Mouse (Mus musculus) intestine, embryonic 16.5 days (tissue): ENCODE measurements around the gene Tbc1d30. TPM values are rescaled to one million over a fixed set of nuclear protein-coding genes. Genes with fewer than 3 reads are reported as not detected.

ENCODE experiments used
- ATAC-seq: fragments of 200-750 bp; cut with Nextera tagmentation; 2 replicates; pipeline ENCODE4 v1.8.0; 2017; ENCODE audit warnings: moderate TSS enrichment, moderate library complexity
- H3K27ac ChIP-seq: fragments of 300-500 bp; sonication (generic); 2 replicates; pipeline ENCODE4 v1.5.1; 2014; ENCODE audit warnings: mild to moderate bottlenecking, low read length
- H3K27me3 ChIP-seq: fragments of 300-500 bp; sonication (generic); replicated peaks from 2 replicates; pipeline ENCODE4 v1.6.1; 2014; ENCODE audit warnings: low read length, control low read depth, mixed read lengths; ENCODE audit not compliant: control insufficient read depth, insufficient read depth
- H3K36me3 ChIP-seq: fragments of 300-500 bp; sonication (generic); 2 replicates; pipeline ENCODE4 v1.6.1; 2014; ENCODE audit warnings: low read length, control low read depth; ENCODE audit not compliant: control insufficient read depth, insufficient read depth
- H3K4me1 ChIP-seq: fragments of 300-500 bp; sonication (generic); 2 replicates; pipeline ENCODE4 v1.6.1; 2014; ENCODE audit warnings: low read length, control low read depth, mixed read lengths; ENCODE audit not compliant: control insufficient read depth, insufficient read depth
- H3K4me2 ChIP-seq: fragments of 300-500 bp; sonication (generic); 2 replicates; pipeline ENCODE4 v1.6.1; 2014; ENCODE audit warnings: low read depth, low read length, control low read depth
- H3K4me3 ChIP-seq: fragments of 300-500 bp; sonication (generic); 2 replicates; pipeline ENCODE4 v1.5.1; 2014; ENCODE audit warnings: mild to moderate bottlenecking, low read length
- H3K9ac ChIP-seq: fragments of 300-500 bp; sonication (generic); 2 replicates; pipeline ENCODE4 v1.6.1; 2014; ENCODE audit warnings: low read depth, low read length
- H3K9me3 ChIP-seq: fragments of 300-500 bp; sonication (generic); 2 replicates; pipeline ENCODE4 v1.6.1; 2016; ENCODE audit warnings: low read length, control low read depth; ENCODE audit not compliant: control insufficient read depth
- WGBS: fragments of 180-500 bp; shearing (Covaris S2); extraction: QIAGEN DNeasy Blood & Tissue Kit; methylation state at CpG from one replicate; pipeline ENCODE4 v1.1.7; 2014; 5-methylcytosine and 5-hydroxymethylcytosine counted together
- polyA plus RNA-seq: library from polyadenylated mRNA; unstranded; fragments of >200 nt; fragmentation: Nextera tagmentation; extraction: Ambion mirVana; gene quantifications from 2 replicates; pipeline ENCODE4 v1.2.1, GENCODE M21; 2015

The Tbc1d30 gene
- polyA plus RNA-seq, result 3.5 and 4.3 TPM in 2 replicates

DNA sequence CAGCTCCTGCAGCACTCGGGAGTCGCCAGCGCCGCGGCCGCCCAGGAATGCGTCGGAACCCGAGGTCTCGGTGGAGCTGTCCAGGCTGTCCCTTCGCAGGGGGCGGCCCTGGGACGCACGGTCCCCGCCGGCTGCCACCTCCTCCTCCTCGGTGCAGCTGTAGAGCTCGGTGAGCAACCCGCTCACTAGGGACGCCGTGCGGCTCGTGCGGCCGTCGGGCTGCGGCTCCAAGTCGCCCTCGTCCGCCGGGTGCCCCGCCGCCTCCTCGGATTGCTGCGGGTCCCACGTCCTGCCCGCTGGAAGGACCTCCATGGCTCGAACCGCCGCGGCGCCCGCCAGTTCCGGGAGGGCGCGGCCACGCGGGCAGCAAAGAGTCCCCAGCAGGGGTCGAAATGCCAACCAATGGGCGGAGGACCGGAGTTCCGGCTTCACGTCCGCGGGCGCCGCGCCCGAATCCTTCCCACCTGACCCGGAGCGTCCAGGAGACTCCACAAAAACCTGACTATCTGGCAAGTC is at the start of gene Tbc1d30:
TSS of gene Tbc1d30 (minus strand) at position 213 of the 516 bp plus-strand sequence.
- Histone ChIP-seq H3K27ac (peak within 1 kb of the TSS; percentile 66), H3K9me3 (no peaks in the 10 kb centered on the region), H3K4me1 (peaks cover 11% of the 10 kb centered on the region), H3K27me3 (0 out of 2 replicates have a peak, but pooled peaks cover 4% of the 10 kb centered on the region), H3K4me3 (peak within 1 kb of the TSS; percentile 71), H3K36me3 (no peaks in the 10 kb centered on the region), H3K4me2 (peak within 1 kb of the TSS; percentile 81), H3K9ac (peak within 1 kb of the TSS; percentile 81)
- under 1% methylated on average over 61 of the region's 61 CpGs for WGBS
- ATAC-seq, result peak; percentile 88

DNA sequence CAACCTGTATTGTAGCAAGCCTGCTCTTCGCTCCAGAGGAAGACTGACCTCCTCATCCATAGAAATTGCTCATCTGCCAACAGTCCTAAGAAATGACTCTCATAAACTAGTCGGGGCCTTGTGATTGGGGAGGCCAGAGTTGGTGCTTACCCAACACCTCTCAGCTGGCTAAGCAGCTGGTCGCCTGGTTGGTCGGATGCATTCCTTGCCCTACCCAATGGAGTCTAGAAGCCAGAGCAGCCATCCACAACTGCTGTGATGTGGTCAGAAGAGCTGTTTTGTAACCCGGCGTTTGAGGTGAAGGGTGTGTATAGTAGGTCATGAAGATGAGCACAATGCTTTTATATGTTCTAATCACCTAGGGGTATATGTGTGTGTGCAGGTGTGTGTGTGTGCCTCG is 47.5 kb upstream of the Tbc1d30 start:
- H3K9ac ChIP-seq, result no peak overlapping the region
- ATAC-seq, result no peak
- 87% methylated on average over 7 of the region's 7 CpGs for WGBS

DNA sequence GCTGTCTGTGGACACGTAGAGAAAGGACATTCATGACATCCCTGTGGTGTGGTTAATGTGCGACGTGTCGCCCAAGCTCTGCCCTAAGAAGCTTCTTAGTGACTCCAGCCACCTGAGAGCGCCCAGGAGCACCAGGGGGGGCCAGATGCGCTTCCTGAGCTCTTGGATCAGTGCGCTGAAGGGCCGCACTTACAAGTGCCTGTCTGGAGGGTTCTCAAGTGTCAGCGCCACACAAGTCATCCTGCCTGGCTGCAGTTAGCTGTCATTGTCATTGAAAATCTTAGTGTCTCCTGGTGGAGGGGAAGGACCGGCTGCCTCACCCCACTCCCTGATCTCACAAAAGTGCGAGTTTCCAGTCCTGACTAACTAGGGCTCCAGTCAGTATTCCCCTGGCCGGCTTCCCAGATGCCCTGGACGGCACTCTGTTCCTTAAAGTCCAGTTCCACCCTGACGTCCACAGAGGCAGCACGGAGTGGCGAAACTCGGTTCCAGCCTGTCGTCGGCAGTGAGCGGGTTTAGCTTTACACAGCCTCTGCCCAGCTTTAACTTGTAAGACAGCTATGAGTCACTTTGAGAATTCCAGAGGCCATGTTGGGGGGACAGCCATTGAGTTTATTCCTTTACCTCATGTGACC is 44.6 kb upstream of the Tbc1d30 start:
- Histone ChIP-seq H3K36me3 (peaks cover 5% of the 10 kb centered on the region; the same call in 1 of the 2 replicates), H3K4me1 (no peaks in the 10 kb centered on the region), H3K4me3 (no peak overlapping the region), H3K4me2 (no peak overlapping the region), H3K9ac (no peak overlapping the region), H3K27me3 (no peaks in the 10 kb centered on the region), H3K27ac (no peak overlapping the region), H3K9me3 (no peaks in the 10 kb centered on the region)
- ATAC-seq, result no peak
- WGBS, result 81% methylated on average over 20 of the region's 20 CpGs

More for the DNA sequence above, 47.5 kb upstream of the Tbc1d30 start:
- H3K27ac ChIP-seq, result no peak overlapping the region
- H3K4me3 ChIP-seq, result no peak overlapping the region
- no peak overlapping the region for H3K4me2 ChIP-seq
- no peaks in the 10 kb centered on the region for H3K27me3 ChIP-seq
- H3K36me3 ChIP-seq, result peaks cover 2% of the 10 kb centered on the region; the same call in 1 of the 2 replicates
- no peaks in the 10 kb centered on the region for H3K4me1 ChIP-seq
- no peaks in the 10 kb centered on the region for H3K9me3 ChIP-seq

DNA sequence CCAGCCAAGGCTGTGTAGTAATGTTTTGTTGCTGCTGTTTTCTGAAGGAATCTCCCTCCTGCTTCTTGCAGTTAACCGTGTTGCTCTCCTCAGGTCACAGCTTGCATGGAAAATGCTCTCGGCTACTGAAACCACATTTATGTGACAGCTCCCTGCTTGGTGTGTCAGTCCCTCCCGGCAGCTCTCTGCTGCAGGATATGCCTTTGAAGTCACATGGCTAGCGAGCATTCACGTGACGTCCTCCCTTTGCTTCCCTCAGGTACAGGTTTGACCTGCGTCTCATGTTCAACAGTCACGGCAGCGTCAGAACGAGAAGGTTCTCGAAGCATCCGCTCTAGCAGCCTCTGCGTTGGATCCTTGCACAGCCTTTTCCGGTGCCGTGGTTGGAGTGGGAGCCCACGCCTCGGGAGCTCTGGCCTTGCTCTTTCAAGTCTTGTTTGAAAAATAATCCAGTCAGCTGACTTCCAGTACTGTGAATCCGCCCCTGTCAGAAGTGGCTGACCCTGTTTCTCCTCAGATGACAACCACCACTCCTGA is 43.8 kb upstream of the Tbc1d30 start:
- Histone ChIP-seq H3K27ac (no peak overlapping the region), H3K4me1 (no peaks in the 10 kb centered on the region), H3K27me3 (no peaks in the 10 kb centered on the region), H3K4me2 (no peak overlapping the region), H3K36me3 (peaks cover 9% of the 10 kb centered on the region; the same call in 1 of the 2 replicates), H3K9ac (no peak overlapping the region), H3K9me3 (no peaks in the 10 kb centered on the region), H3K4me3 (no peak overlapping the region)
- WGBS, result 81% methylated on average over 18 of the region's 18 CpGs
- ATAC-seq, result no peak

DNA sequence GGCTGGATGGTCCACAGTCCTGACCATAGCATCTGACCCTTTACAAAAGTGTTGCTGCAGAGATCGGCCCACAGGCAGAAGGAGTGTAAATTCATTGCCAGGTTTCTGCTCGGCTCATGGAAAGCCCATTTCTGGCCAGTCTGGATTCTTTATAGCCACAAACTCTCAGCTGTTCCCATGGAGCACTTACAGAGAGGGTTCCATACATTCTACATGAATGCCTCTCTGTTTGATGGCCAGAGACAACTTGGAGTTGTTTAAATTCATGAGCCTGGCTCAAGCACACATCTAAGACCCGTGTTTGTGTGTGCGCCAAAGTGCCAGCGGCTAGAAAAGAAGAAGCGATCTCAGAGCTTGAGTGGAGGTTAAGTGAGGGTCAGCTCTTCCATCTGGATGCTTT is 43.2 kb upstream of the Tbc1d30 start:
- Histone ChIP-seq H3K4me1 (no peaks in the 10 kb centered on the region), H3K4me3 (no peak overlapping the region), H3K36me3 (peaks cover 12% of the 10 kb centered on the region; the same call in 1 of the 2 replicates), H3K9me3 (no peaks in the 10 kb centered on the region), H3K27ac (no peak overlapping the region), H3K9ac (no peak overlapping the region), H3K27me3 (no peaks in the 10 kb centered on the region), H3K4me2 (no peak overlapping the region)
- WGBS, result 59% methylated on average over 6 of the region's 6 CpGs
- no peak for ATAC-seq

DNA sequence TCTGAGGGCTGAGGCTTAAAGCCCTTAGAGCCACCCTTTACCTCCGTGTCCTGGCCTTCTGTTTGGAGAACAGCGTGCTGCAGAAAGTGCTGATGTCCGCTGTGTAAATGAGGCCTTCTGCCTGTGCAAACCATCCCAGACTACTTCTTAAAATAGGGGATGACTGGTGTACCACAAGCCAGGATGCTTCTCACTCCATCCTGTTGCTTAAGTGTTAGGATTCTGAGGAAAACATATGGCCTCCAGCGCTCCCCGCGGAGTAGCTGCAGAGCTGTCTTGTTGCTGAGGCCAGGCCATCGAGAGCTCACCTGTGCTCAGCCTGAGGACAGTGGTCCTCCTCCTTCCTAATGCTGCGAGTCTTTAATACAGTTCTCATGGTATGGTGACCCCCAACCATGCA is 40.8 kb upstream of the Tbc1d30 start:
- ATAC-seq, result no peak
- H3K36me3 ChIP-seq, result peaks cover 17% of the 10 kb centered on the region; the same call in 1 of the 2 replicates
- no peaks in the 10 kb centered on the region for H3K9me3 ChIP-seq
- H3K9ac ChIP-seq, result no peak overlapping the region
- WGBS, result 89% methylated on average over 8 of the region's 8 CpGs
- H3K27me3 ChIP-seq, result no peaks in the 10 kb centered on the region
- H3K4me2 ChIP-seq, result no peak overlapping the region
- no peak overlapping the region for H3K4me3 ChIP-seq
- no peaks in the 10 kb centered on the region for H3K4me1 ChIP-seq
- no peak overlapping the region for H3K27ac ChIP-seq

DNA sequence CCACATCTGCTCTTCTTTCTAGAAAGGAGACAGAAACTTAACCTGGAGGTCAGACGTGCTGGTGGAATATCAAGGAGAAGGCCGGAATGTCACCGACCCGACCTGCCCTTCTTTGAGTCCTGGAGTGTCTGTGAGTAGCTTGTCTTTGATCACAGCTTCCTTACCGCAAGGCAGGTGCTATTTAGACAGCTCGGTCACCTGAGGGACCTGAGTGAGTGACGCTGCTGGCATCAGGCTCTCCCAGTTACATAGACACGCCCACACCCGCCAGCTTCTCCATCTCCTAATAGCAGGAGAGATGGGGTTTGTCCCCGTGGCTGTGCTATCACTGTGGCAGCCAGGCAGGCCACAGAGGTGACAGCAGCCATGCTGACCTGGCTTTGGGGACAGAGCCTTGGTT is 39.5 kb upstream of the Tbc1d30 start:
- H3K27ac ChIP-seq, result no peak overlapping the region
- H3K9me3 ChIP-seq, result no peaks in the 10 kb centered on the region
- peaks cover 17% of the 10 kb centered on the region; the same call in 1 of the 2 replicates for H3K36me3 ChIP-seq
- no peaks in the 10 kb centered on the region for H3K27me3 ChIP-seq
- no peak overlapping the region for H3K4me2 ChIP-seq
- no peak overlapping the region for H3K4me3 ChIP-seq
- peaks cover 11% of the 10 kb centered on the region for H3K4me1 ChIP-seq
- 75% methylated on average over 10 of the region's 10 CpGs for WGBS
- ATAC-seq, result no peak
- H3K9ac ChIP-seq, result no peak overlapping the region

DNA sequence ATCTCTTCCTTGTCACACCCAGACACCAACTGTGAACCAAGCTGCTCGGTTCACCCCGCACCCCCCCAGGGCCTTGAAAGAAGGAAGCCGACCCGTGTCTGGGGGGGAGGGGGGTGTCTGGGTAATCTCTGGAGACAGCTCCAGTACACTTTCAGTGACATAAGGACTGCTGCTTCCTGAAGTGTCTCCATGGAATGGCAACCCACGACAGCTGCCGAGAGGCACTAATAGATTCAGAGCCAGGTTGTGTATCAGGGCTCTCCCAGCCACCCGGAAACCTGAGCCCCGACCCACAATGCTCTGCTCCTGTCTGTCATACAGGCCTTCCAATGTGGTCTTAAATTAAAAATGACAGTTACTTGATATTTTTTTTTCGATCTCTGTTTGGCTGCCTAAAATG is 35.3 kb upstream of the Tbc1d30 start:
- Histone ChIP-seq H3K9ac (0 out of 2 replicates have a peak overlapping the region, but pooled peaks have one; percentile 15), H3K27me3 (no peaks in the 10 kb centered on the region), H3K4me1 (peaks cover 14% of the 10 kb centered on the region), H3K4me2 (no peak overlapping the region), H3K27ac (peak overlapping the region; percentile 52), H3K4me3 (no peak overlapping the region), H3K36me3 (peaks cover 21% of the 10 kb centered on the region; the same call in 1 of the 2 replicates), H3K9me3 (no peaks in the 10 kb centered on the region)
- ATAC-seq, result no peak
- WGBS, result 41% methylated on average over 9 of the region's 9 CpGs

DNA sequence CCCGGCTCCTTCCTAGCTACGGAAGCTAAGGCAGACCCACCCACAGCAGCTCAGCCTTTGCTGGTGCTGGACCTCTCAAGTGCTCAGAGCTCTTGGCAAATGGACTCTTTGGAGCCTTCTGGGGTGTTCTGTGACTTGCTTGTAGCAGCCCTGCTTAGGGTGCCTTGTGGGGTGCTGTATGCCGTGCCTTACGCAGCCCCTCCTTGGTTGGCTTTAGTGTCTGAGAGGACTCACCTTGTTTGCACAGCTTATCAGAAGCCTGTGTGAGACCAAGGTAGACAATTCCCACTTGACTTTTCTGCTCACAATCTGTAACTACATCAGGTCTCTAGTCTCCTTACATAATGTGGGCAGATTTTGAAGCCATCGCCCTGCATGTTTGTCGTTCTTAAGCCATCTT is 34.6 kb upstream of the Tbc1d30 start:
- peaks cover 24% of the 10 kb centered on the region; the same call in 1 of the 2 replicates for H3K36me3 ChIP-seq
- H3K4me1 ChIP-seq, result peaks cover 14% of the 10 kb centered on the region
- H3K4me2 ChIP-seq, result no peak overlapping the region
- H3K27ac ChIP-seq, result peak overlapping the region; percentile 52; the same call in 1 of the 2 replicates
- H3K9ac ChIP-seq, result no peak overlapping the region
- no peaks in the 10 kb centered on the region for H3K27me3 ChIP-seq
- 68% methylated on average over 6 of the region's 6 CpGs for WGBS
- no peaks in the 10 kb centered on the region for H3K9me3 ChIP-seq
- H3K4me3 ChIP-seq, result no peak overlapping the region
- peak; percentile 53 for ATAC-seq
